Mouse (Mus musculus) testis, postnatal 14 days (tissue): ENCODE measurements around the gene Trpv3.
A peak's percentile ranks its signal among the peaks of the same experiment; 100 is the strongest.

Experiments
- DNase-seq: peaks from one replicate; pipeline ENCODE4 v3.0.0; 2021; ENCODE audit warnings: low spot score

The Trpv3 gene

GRCm38 (mm10) chr11:73267267-73267666 is at the start of gene Trpv3:
Trpv3 (plus strand) TSS chr11:73267388.
- DNase-seq = no peak

GRCm38 (mm10) chr11:73219671-73220070 is 47.5 kb upstream of the Trpv3 start:
- DNase-seq = no peak

- DNase-seq = no peak
These were observed 46.5 kb upstream of the Trpv3 start for GRCm38 (mm10) chr11:73220651-73221050.

DNA sequence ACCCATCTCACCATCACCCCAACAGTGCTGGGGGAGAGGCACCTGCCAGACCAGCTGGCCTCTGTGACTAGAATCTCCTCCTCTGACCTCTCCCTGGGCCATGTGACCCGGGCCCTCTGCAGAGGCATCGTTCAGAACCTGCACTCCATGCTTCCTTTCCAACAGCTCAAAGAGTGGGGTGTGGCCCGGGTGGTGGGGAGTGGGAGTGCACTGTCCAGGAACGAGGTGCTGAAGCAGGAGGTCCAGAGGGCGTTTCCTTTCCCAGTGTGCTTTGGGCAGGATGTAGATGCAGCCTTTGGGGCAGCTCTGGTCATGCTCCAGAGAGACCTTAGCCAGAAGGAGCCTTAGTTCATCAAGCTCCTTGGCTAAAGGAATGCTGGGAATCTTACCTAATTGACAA is 44.3 kb upstream of the Trpv3 start:
- DNase-seq = no peak

DNA sequence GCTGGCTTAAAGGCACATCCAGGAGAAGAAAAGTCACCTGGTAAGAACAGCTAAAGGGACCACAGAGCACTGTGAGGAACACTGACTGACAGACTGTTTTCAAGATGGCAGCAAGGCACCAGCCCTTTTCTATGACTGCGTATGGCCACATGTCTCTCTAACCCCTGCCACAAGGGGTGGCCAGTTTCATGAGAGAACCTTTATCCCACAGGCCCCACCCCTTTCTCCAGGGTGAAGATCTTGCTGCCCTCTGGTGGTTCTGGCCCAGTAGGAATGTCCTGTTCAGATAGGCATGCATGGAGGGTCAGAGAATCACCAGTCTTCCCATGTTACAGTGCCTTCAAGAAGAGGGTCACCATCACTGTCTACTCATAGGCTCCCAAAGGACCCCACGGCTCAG is 43.2 kb upstream of the Trpv3 start:
- DNase-seq = no peak

DNA sequence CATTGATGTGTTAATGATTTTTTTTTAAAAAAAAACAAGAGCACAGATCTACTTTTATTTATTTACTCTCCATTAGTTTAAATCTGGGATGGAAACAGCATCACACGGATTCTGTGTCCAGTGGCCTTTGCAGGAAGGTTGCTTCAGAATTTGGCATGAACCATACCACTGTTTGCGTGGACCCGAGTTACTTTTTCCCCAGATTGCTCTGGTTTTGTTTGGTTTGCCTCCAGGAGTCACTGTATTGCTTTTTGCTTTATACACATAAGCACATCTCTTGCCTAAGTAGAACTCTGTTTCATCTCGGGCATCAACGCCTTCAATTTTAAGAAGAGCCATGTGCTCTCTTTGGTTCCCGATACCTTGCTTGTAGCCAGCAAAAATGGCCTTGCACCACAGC is 41.3 kb upstream of the Trpv3 start:
- no peak for DNase-seq

DNA sequence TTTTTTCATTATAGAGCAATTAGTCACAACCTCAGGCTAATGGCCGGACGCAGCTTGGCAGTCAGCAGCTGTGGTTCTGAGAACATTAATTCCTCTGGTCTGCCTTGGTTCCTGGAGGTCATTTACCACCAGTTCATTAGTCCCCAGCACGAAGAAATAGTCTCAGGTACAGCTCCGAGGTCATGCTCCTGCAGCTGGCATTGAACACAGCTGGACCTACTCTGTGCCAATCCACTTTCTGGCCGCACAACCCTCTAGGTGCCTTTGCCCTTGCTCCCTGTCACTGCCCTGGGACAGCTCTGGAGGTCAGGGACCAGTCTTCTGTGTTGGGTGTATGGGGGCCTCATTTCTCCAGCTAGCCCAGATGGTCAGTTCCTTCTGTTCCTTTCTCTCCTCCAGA is 38.3 kb upstream of the Trpv3 start:
- no peak for DNase-seq

GRCm38 (mm10) chr11:73230081-73230480 is 37.1 kb upstream of the Trpv3 start:
- DNase-seq = no peak

DNA sequence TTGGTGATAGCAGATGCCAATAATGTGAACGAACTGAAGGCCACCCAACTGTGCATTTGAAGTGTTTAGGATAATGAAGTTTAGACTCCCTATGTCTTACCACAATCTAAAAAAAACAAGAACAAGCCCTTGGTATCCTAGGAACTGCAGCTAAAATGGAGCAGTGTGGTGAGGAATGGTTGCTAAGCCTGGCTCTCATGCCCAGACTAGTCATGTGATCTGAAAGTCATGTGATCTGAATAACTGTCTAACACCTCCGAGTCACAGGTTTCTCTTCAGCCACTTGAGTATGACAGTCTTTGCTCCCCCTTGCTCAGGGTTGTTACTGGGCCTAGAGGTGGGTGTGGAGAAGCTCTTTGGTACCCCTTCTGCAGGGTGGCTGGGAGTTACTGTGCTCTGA is 34.7 kb upstream of the Trpv3 start:
- no peak for DNase-seq

- no peak for DNase-seq
These were observed 33.2 kb upstream of the Trpv3 start, which contains the start of gene Trpv1 for GRCm38 (mm10) chr11:73233992-73234391. Trpv1 (plus strand) TSS chr11:73234292.

GRCm38 (mm10) chr11:73235990-73236701 is 31.0 kb upstream of the Trpv3 start:
- peak; percentile 52 for DNase-seq

DNA sequence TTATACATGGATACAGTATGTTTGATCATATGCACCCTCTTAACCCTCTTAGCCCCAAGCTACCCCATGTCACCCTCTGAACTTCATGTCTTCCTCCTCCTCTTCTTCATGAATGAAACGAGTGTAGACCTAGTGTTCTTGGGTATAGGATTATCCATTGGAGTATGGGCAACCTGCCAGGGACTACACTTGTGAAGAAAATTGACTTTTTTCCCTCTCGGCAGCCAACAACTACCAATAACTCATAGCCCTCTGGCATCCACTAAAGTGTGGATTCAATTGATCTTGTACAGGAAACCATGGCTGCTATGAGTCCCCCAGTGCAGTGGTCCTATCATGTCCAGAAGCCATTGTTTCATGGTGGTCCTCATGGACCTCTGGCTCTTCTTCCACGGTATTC is 30.5 kb upstream of the Trpv3 start:
- DNase-seq = no peak

- no peak for DNase-seq
These were observed 25.0 kb upstream of the Trpv3 start for GRCm38 (mm10) chr11:73242199-73242598.

GRCm38 (mm10) chr11:73242777-73243176 is 24.4 kb upstream of the Trpv3 start:
- DNase-seq = no peak

DNA sequence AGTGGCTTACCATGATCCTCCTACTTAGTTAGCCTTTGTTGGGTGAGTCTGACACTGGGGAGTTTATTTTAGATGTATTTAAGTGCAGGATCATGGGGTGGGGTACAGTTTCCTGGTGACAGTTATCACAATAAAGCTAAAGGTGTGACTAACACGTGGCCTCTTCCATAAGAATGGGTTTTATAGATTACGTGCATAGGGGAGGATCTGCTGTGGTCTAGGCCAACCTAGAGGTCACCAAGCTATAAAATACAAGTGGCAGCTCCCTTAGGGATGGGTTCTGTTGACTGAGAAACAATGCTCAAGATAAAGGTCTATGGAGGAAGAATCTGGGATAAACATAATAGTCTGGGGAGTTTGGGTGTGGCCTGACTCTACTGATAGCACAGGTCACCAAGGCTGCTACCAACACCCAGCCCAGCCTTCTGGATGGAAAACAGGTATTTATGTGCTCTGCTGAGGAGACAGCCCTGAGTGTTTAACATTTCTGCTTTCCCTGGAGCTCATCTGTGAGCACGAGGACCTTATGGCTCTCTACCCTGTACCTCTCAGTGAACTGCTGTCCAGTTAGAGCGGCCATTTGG is 9.7 kb upstream of the Trpv3 start:
- DNase-seq = no peak

- no peak for DNase-seq
These were observed 8.5 kb upstream of the Trpv3 start for GRCm38 (mm10) chr11:73258664-73259063.

GRCm38 (mm10) chr11:73260457-73260856 is 6.7 kb upstream of the Trpv3 start:
- DNase-seq = no peak

DNA sequence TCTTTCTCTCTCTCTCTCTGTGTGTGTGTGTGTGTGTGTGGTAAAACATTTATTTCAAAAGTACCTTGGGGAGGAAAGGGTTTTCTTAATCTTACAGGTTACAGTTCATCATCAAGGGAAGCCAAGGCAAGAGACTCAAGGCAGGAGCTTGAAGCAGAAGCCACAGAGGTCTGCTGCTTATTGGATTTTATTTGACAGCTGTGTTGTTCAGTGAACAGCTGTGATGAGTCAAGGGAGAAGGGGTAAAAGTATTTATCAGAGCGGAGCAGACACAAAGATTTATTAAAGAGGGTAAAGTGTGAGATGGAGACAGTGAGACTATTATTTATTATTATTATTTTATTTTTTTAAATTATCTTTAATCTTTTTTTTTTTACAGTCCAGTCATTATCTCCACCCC is 5.8 kb upstream of the Trpv3 start:
- no peak for DNase-seq

DNA sequence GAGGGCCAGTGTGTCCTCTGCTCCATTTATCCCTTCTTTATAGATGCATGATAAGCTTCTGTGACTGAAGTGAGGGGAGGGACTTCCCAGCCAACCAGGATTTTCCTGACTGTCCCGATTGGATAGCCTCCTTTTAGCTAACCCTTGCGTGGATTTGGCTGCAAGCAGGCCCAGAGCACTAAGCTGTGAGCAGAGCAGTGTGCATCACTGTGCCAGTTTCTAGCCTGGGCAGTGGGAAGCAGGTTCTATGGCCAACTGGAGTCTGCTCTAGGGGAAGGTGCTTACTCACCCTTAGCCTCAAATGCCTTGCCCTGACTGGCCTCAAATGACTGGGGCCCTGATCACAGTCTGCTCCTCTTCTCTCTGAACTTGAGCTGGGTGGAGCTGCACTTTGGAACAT is 7.6 kb downstream of the Trpv3 start:
- DNase-seq = no peak

DNA sequence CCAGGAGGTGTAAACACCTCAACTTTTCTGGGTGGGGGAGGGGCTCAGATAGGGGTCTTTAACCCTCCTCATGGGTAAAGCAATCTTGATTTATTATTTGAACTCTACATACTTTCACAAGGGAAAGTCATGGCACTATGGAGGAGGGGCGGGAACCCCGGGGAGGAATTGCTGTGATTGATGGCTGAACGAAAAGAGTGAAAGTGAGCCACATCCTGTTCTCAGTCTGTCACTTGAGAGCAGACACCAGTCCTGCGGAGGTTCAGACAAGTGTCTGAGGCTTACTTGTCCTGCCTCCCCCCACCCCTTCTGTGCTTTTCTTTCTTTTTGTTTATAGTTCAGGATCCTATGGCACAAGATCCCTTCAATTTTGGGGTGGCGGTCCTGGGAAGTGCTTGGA is 13.5 kb downstream of the Trpv3 start:
- no peak for DNase-seq

DNA sequence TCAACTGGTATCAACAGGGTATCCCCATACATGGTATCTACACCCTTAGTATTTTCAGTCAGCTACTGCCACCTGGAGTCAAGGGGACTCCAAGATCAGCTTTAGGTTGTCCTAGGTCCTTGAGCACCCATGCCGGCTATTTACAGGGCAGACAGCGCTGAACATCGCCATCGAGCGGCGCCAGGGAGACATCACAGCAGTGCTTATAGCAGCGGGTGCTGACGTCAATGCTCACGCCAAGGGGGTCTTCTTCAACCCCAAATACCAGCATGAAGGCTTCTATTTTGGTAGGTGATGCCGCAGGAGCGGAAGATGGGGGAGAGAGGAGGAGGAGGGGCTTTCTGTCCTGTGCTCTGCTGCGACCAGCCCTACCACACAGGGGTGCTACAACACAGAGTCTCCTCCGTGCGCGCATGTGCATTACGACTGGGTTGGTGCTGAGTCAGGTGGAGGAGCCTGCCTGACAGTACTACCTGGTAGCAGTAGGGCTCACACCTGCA is 14.4 kb downstream of the Trpv3 start:
- peak; percentile 16 for DNase-seq

- no peak for DNase-seq
These were observed 16.2 kb downstream of the Trpv3 start for GRCm38 (mm10) chr11:73283369-73283768.

DNA sequence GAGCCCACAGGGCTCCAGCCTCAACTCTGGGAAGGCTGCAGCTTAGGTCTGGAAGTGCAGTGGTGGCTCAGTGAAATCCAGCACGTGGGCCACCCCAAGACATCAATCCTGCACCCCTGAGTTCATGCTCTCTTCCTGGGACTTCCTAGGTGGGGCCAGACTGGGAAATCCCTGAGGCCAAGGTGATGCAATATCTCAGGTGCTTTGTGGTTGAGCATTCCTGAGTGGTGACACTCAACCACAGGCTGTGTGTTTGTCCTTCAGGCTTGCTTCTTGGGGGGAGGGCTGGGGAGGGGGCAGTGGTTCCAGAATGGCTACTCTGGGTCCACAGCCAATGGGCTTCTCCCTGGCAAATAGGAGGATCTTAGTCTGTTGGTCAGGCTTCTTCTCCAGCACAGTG is 16.7 kb downstream of the Trpv3 start:
- DNase-seq = no peak

GRCm38 (mm10) chr11:73284351-73284750 is 17.2 kb downstream of the Trpv3 start:
- DNase-seq = no peak
